Mouse (Mus musculus) liver, embryonic 15.5 days (tissue): ENCODE results near the gene Psmb2. TPM values are rescaled to one million over a fixed set of nuclear protein-coding genes. Genes with fewer than 3 reads are reported as not detected.

Experiments
- ATAC-seq: fragments of 200-750 bp; cut with Nextera tagmentation; 2 replicates; pipeline ENCODE4 v1.8.0; 2017; ENCODE audit warnings: moderate number of reproducible peaks, mild to moderate bottlenecking, moderate library complexity; ENCODE audit not compliant: insufficient read depth
- H3K27ac ChIP-seq: fragments of 300-500 bp; sonication (generic); replicated peaks from 2 replicates; pipeline ENCODE4 v1.5.1; 2015; ENCODE audit warnings: mild to moderate bottlenecking, inconsistent platforms
- H3K27me3 ChIP-seq: fragments of 300-500 bp; sonication (generic); 2 replicates; pipeline ENCODE4 v1.6.1; 2015; ENCODE audit warnings: mild to moderate bottlenecking, inconsistent platforms
- H3K36me3 ChIP-seq: fragments of 300-500 bp; sonication (generic); replicated peaks from 2 replicates; pipeline ENCODE4 v1.6.1; 2015; ENCODE audit warnings: moderate library complexity, mild to moderate bottlenecking, inconsistent platforms
- H3K4me1 ChIP-seq: fragments of 300-500 bp; sonication (generic); replicated peaks from 2 replicates; pipeline ENCODE4 v1.6.1; 2015; ENCODE audit warnings: inconsistent platforms
- H3K4me2 ChIP-seq: fragments of 300-500 bp; sonication (generic); 2 replicates; pipeline ENCODE4 v1.6.1; 2015; ENCODE audit warnings: moderate library complexity, mild to moderate bottlenecking, inconsistent platforms
- H3K4me3 ChIP-seq: fragments of 300-500 bp; sonication (generic); replicated peaks from 2 replicates; pipeline ENCODE4 v1.5.1; 2015; ENCODE audit warnings: mild to moderate bottlenecking, inconsistent platforms
- H3K9ac ChIP-seq: fragments of 300-500 bp; sonication (generic); 2 replicates; pipeline ENCODE4 v1.6.1; 2015; ENCODE audit warnings: moderate library complexity, mild to moderate bottlenecking, inconsistent platforms
- H3K9me3 ChIP-seq: fragments of 300-500 bp; sonication (generic); replicated peaks from 2 replicates; pipeline ENCODE4 v1.6.1; 2016; ENCODE audit warnings: inconsistent platforms
- WGBS: fragments of 180-500 bp; shearing (Covaris S2); methylation state at CpG from one replicate; pipeline ENCODE4 v1.1.7; 2015; ENCODE audit warnings: mixed read lengths; ENCODE audit not compliant: insufficient replicate concordance; 5-methylcytosine and 5-hydroxymethylcytosine counted together
- polyA plus RNA-seq: library from polyadenylated mRNA; unstranded; fragments of >200 nt; fragmentation: Nextera tagmentation; extraction: Ambion mirVana; gene quantifications from 2 replicates; pipeline ENCODE4 v1.2.1, GENCODE M21; 2015

Psmb2 gene
- polyA plus RNA-seq, 1 experiment from 2014 or later = 256 TPM

DNA sequence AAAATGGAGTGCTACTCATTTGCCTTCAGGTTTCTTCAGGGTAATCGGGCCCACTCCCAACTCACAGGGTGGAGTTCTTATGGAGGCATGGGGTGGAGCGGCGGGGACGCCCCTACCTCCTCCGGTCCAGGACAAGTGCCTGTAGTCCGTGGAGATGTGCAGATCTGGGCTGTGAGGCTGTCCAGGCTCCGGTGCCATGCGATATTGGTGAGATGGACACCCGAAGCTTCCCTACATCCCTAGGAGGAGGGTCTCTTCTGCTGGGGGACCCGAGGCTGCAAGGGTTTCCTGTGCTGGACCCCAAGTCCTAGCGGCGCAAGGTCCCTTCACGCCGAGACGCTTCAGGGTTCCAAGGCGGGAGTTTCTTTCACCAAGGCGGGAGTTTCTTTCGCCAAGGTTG is 54.7 kb downstream of the Psmb2 start:
- Histone ChIP-seq H3K9me3 (no peaks in the 10 kb centered on the region), H3K27ac (no peak overlapping the region), H3K4me2 (no peak overlapping the region), H3K27me3 (peaks cover 86% of the 10 kb centered on the region), H3K4me1 (peaks cover 13% of the 10 kb centered on the region), H3K4me3 (no peak overlapping the region), H3K36me3 (no peaks in the 10 kb centered on the region), H3K9ac (no peak overlapping the region)
- 2% methylated on average over 18 of the region's 18 CpGs for WGBS
- no peak for ATAC-seq

DNA sequence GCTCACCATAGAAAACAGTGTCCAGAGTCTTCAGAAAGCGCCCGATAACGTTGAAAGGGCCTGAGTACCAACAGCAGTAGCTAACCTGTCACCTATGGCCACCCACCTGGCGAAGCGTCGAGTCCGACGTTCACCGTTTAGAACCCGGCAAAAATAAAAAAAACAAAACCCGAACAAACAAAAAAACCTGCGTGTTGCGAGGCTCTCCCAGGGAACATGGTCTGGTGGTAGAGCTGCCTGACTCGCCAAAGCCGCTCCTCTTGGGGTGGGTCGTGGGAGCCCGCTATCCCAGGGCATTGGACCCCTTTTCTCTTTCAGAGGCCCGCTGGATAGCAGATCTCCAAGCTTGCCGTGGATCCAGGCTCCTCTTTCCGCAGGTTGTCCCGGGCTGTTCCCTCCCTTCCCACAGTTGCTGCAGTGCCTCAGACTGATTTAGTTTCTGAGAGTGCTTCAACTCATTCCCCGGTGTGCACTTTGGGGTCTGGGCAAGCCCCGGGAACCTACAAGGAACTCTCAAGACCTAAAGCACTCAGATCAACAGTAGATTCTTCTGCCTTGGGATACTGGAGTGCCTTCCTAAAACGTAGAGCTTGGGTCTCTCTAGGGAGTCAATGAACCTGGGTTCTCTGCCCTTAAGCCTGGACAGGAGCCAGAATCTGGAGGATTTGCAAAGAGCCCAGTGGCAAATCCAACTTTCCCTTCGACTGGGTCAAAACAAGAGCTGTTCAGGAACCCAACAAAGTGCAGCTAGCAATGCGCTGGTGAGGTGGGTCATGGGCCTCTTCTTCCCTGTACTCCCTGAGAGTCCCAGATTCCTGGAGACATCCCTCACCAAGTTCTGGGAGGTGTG is 55.3 kb downstream of the Psmb2 start:
- Histone ChIP-seq H3K9me3 (no peaks in the 10 kb centered on the region), H3K27ac (no peak overlapping the region), H3K27me3 (peaks cover 92% of the 10 kb centered on the region), H3K9ac (no peak overlapping the region), H3K4me3 (no peak overlapping the region), H3K4me1 (peaks cover 13% of the 10 kb centered on the region), H3K36me3 (no peaks in the 10 kb centered on the region), H3K4me2 (no peak overlapping the region)
- no peak for ATAC-seq
- 6% methylated on average over 26 of the region's 26 CpGs for WGBS

DNA sequence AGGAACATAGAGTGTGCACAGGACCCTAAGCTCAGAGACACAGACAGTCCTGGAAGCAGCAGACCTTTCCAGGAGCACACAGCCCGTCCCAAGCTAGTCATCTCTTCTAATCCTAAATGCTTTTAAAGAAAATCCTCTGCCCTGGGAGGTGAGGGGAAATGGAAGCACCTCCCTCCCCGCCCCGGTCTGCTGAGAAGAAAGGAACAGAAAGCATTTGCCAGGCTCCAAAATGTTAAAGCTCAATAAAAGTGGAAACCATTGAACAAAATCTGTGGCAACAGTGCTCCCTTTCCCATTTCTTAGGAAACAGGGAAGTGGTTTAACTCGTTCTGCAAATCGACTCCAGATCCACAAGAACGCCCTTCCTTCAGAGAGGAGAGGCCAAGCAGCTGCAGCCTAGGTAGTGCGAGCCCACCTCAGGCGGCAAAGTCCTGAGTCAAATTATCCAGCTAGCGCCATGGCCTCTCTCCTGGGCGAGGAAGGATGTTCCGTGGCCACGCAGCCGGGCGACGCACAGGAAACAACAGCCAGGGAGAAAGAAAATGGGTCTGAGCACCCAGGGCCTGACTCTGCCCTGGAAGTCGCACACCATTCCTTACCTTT is 56.7 kb downstream of the Psmb2 start:
- H3K27ac ChIP-seq = no peak overlapping the region
- H3K9ac ChIP-seq = no peak overlapping the region
- H3K9me3 ChIP-seq = no peaks in the 10 kb centered on the region
- no peaks in the 10 kb centered on the region for H3K36me3 ChIP-seq
- peaks cover 100% of the 10 kb centered on the region for H3K27me3 ChIP-seq
- H3K4me1 ChIP-seq = peaks cover 13% of the 10 kb centered on the region
- no peak overlapping the region for H3K4me3 ChIP-seq
- H3K4me2 ChIP-seq = no peak overlapping the region
- WGBS = 2% methylated on average over 16 of the region's 16 CpGs
- ATAC-seq = no peak

DNA sequence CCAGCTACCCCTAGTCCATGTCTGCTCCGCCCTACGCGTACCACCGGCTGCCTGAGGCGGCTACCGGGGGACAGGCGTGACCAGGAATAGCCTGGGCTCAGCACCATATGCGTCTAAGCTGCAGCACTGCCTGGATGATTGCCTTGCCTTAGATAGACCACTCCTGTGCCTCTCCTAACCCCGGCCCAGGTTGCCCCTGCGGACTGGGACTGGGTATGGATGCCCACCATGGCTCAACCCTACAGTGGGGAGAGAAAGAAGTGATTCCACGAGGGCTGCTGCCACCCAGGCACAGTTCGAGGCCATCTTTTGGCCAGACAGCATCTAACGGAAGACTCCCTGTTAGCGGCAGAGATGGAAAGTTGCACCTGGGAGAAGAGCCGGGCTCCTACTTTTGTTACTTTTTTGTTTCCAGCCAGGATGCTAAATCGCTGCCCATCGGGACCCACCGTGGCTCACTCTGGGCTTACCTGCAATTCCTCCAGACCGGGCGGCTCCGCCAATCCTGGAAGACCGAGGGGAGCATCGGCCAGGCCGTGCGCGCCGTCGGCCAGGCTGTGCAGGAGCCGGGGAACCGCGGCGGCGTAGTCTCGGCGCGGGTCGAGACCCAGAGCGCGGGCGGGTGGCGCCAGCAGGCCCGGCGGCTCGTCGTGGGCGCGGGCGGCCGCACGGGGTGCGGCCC is 57.4 kb downstream of the Psmb2 start:
- peak overlapping the region; percentile 31 for H3K4me3 ChIP-seq
- no peaks in the 10 kb centered on the region for H3K36me3 ChIP-seq
- H3K27me3 ChIP-seq = peaks cover 100% of the 10 kb centered on the region
- no peak for ATAC-seq
- 4% methylated on average over 51 of the region's 51 CpGs for WGBS
- peak overlapping the region; percentile 50 for H3K4me2 ChIP-seq
- H3K27ac ChIP-seq = no peak overlapping the region
- H3K4me1 ChIP-seq = peaks cover 13% of the 10 kb centered on the region
- no peaks in the 10 kb centered on the region for H3K9me3 ChIP-seq
- no peak overlapping the region for H3K9ac ChIP-seq

DNA sequence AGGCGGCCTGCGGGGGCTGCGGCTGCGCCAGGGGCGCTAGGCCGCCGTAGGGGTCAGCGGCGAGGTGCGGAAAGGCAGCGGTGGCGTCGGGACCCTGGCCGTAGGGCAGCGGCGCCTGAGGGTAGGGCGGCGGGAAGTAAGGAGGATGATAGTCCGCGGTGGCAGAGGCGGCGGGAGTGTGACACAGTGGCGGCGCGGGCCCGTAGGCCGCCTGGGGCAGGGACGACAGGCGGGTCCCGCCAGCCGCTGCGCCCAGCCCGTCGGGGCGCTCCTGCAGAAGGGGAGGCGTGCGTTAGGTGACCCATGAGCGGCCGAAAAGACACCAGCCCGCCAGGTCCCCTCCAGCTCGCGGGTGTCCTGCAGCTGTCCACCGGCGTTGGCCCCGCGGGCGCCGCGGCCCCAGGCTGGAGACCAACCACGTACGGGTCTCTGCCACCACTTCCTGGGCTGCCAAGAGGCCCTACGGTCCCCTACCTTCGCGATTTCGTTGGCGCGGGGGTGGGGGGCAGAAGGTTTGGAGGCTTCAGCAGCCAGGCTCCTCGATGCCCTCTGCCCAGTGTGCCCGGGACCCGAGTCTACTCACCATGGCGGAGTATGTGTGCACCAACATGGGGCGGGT is 58.1 kb downstream of the Psmb2 start:
- Histone ChIP-seq H3K27ac (no peak overlapping the region), H3K9ac (no peak overlapping the region), H3K4me1 (peaks cover 13% of the 10 kb centered on the region), H3K27me3 (peaks cover 100% of the 10 kb centered on the region), H3K36me3 (no peaks in the 10 kb centered on the region), H3K9me3 (no peaks in the 10 kb centered on the region), H3K4me3 (peak overlapping the region; percentile 31), H3K4me2 (peak overlapping the region; percentile 50)
- 3% methylated on average over 61 of the region's 62 CpGs for WGBS
- ATAC-seq = no peak; the same call in 1 of the 2 replicates

DNA sequence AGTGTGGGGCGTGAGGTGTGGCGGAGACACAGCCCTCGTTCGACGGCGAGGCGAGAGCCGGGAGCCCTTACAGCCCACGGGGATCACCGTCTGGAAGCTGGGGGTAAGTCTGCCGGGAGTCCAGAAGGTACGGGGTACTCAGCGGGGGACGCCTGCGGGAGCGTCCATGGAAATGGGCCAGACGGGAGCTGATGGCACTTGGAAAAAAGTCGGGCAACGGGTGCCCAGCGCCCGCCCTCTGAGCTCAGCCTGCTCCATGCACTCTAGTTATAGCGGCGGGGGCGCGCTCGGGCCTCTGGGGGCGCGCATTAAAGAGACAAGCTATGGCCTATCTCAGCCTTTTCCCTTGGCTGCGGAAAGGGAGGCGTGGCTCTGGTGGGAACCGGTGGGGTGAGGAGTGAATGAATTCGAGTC is 58.6 kb downstream of the Psmb2 start, which contains the start of gene Tfap2e:
Gene Tfap2e (minus strand): TSS at position 240 of the 414 bp plus-strand sequence.
- H3K36me3 ChIP-seq = no peaks in the 10 kb centered on the region
- 1% methylated on average over 32 of the region's 32 CpGs for WGBS
- peak within 1 kb of the TSS; percentile 50 for H3K4me2 ChIP-seq
- ATAC-seq = no peak
- no peak within 1 kb of the TSS for H3K27ac ChIP-seq
- H3K4me1 ChIP-seq = peaks cover 13% of the 10 kb centered on the region
- H3K27me3 ChIP-seq = peaks cover 95% of the 10 kb centered on the region
- H3K9ac ChIP-seq = no peak within 1 kb of the TSS
- H3K9me3 ChIP-seq = no peaks in the 10 kb centered on the region
- H3K4me3 ChIP-seq = peak within 1 kb of the TSS; percentile 31

DNA sequence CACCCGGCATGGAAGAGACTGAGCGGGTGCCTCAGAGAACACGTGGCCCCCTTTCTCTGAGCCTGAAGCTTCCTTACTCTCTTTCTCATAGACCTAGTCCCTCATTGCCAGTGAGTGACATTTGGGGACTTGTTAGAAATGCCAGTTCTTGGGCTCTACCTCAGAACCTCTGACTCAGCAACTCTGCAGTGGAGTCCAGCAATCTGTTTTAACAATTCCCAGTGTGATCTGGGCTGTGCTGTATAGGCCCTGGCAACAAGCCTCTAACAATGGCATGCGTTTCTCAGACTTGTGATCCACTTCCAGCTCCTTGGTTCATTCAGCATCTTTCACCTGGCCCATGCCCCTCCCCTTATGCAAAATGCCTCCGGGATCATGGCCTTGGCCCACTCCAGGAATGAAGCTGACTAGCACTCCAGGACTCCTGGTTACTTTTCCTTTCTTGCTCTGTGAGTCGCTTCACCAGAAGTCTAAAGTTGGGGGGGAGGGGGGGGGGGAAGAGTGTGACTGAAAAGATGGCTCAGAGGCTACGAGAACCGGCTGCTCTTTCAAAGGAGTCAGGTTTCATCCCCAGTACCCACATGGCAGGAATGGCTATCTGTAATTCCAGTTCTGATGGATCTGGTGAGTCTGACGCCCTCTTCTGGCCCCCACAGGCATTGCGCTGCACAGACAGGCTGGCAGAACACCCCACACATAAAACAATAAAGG is 62.7 kb downstream of the Psmb2 start:
- no peak for ATAC-seq
- H3K4me3 ChIP-seq = no peak overlapping the region
- peaks cover 54% of the 10 kb centered on the region for H3K27me3 ChIP-seq
- H3K4me2 ChIP-seq = no peak overlapping the region
- H3K36me3 ChIP-seq = 0 out of 2 replicates have a peak, but pooled peaks cover 6% of the 10 kb centered on the region
- 42% methylated on average over 10 of the region's 10 CpGs for WGBS
- H3K9ac ChIP-seq = no peak overlapping the region
- no peaks in the 10 kb centered on the region for H3K9me3 ChIP-seq
- peaks cover 13% of the 10 kb centered on the region for H3K4me1 ChIP-seq
- no peak overlapping the region for H3K27ac ChIP-seq

DNA sequence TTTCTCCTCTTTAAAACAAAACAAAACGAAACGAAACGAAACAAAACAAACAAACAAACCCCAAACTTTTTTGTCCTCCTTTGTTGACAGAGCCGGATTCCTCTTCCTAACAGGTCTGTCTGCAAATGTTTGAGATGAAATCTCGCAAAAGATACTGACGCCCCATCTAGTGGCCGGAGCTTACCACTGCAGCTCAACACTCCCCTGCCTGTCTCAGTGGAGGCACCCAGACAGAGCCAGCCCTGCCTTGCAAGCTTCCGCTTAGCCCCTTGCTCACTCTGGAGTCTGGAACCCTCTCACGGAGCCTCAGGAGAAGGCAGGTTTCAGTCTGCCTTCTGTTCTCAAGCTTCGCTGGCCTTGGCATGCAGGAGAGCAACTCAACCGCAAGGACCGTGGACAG is 64.0 kb downstream of the Psmb2 start:
- ATAC-seq = peak; percentile 38; the same call in 1 of the 2 replicates
- Histone ChIP-seq H3K4me3 (no peak overlapping the region), H3K4me2 (peak overlapping the region; percentile 31; the same call in 1 of the 2 replicates), H3K27ac (no peak overlapping the region), H3K4me1 (0 out of 2 replicates have a peak, but pooled peaks cover 2% of the 10 kb centered on the region), H3K36me3 (peaks cover 17% of the 10 kb centered on the region), H3K9me3 (no peaks in the 10 kb centered on the region), H3K27me3 (peaks cover 40% of the 10 kb centered on the region), H3K9ac (no peak overlapping the region)
- 4% methylated on average over 12 of the region's 12 CpGs for WGBS

DNA sequence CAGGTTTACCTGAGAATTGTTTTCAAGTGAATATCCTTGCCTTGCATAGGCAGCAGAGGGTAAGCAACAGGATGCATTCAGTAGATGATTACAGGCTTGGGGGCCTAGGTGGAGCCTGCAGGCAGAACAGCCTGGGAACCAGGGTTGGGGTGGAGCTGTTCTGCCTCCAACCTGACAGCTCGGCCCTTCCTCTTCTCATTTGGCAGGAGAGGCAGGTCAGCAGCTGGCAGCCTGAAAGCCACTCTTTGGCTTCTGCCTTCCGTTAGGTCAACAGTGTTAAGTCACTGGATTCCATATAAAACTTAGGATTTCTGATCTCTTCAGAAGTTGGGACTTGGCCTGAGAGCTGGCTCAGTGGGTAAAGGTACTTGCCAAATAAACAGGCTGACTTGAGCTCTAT is 65.5 kb downstream of the Psmb2 start:
- Histone ChIP-seq H3K36me3 (peaks cover 26% of the 10 kb centered on the region), H3K9me3 (no peaks in the 10 kb centered on the region), H3K9ac (no peak overlapping the region), H3K4me2 (no peak overlapping the region), H3K27me3 (peaks cover 25% of the 10 kb centered on the region), H3K4me3 (no peak overlapping the region), H3K27ac (no peak overlapping the region), H3K4me1 (0 out of 2 replicates have a peak, but pooled peaks cover 2% of the 10 kb centered on the region)
- WGBS = 38% methylated on average over 2 of the region's 2 CpGs
- no peak for ATAC-seq

DNA sequence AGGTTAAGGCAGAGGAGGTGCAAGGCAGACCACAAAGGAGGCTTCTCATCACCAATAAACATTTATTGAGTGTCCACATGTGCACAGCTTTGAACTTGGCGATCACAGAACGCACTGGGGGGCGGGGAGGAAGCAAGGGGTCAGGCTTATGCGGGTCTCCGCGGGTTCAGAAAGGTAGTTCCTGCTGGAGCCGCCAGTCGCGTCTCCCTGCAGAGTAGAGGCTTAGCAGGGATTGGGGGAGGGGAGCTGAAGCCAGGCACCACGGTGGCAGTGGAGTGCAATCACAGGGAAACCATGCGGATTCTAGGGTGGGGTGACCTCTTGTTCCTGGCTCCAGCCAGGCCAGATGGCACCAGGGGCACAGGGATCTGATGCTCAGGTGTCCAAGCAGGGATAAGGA is 66.3 kb downstream of the Psmb2 start:
- no peak overlapping the region for H3K4me2 ChIP-seq
- WGBS = 46% methylated on average over 11 of the region's 11 CpGs
- 0 out of 2 replicates have a peak, but pooled peaks cover 2% of the 10 kb centered on the region for H3K4me1 ChIP-seq
- peaks cover 32% of the 10 kb centered on the region for H3K36me3 ChIP-seq
- no peak overlapping the region for H3K27ac ChIP-seq
- peaks cover 18% of the 10 kb centered on the region for H3K27me3 ChIP-seq
- no peak overlapping the region for H3K9ac ChIP-seq
- ATAC-seq = no peak
- no peak overlapping the region for H3K4me3 ChIP-seq
- no peaks in the 10 kb centered on the region for H3K9me3 ChIP-seq
